Mouse (Mus musculus) kidney, postnatal 4 days (tissue): ENCODE measurements at regions not wholly inside any gene's neighbourhood (a gene's known extent, or its start where the extent isn't known, plus 50 kb on each side); places are given as distances from the start of the nearest gene placed in this dataset.

Experiments used
- DNase-seq, 2 experiments: peaks; one replicate each; pipeline ENCODE4 v3.0.0; 2021; ENCODE audit warnings: mixed read lengths in 2 of 2

DNA sequence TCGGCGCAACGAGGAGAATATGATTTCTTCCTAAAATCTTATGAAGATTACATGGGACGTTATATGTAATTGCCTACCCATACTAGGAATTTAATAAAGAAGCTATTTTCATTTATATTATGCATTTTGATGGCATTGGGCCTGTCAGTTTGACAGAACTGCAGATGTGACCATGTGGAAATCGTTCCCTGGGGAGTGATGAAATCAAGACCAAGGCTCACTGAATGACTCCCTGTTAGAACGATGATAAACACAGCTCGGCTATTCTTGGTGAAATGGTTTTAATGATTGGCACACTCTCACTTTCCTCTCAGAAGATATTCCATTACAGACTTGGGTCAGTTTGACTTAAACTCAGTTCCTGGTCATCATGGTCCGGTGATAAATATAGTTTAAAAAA lies 246.4 kb downstream of the Btg1 start:
- DNase-seq = no peak

DNA sequence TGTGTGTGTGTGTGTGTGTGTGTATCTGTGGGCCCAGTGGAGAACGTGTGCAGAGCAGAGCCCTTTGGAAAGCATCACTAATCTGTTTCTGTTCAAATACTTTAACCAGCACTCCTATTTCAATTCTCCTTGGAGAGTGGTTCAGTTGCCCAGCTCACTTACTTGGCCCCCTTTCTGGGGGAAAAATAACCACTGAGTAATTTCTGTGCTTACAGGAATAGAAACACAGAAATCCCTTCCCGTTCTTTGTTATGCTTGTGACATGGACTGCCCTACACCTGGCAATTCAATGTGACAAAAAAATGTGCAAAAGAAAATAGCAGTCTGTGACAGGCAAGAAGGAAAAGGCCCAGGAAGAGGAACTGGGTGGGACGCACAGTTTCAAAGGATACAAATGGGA lies 249.7 kb downstream of the Btg1 start:
- DNase-seq = no peak

DNA sequence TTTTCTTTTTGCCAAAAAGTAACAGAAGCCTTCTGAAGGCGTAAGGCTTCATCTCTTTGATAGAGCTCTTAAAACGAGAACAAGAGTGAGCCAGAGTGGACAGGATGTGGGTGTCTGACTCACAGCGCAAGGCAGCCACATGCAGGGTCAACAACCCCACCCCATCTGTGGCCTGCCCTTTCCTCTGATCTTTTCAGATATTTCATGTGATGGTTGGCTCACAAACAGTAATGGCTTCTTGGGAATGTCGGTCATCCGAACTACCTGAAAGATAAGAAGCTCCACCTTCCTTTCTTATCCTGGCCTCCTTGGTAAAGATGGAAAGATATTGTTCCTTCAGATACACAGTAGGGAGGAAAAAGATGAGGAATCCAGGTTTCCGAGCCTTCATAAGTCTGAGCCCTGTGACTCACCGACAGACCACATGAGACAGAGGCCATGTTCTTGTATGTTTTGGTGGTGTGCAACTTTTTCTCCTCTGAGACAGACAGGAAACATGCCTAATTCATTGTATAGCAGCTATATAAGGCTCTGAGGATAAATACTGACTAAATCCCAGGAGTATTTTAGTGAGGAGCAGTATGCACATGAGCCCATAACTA lies 254.9 kb downstream of the Btg1 start:
- no peak for DNase-seq

DNA sequence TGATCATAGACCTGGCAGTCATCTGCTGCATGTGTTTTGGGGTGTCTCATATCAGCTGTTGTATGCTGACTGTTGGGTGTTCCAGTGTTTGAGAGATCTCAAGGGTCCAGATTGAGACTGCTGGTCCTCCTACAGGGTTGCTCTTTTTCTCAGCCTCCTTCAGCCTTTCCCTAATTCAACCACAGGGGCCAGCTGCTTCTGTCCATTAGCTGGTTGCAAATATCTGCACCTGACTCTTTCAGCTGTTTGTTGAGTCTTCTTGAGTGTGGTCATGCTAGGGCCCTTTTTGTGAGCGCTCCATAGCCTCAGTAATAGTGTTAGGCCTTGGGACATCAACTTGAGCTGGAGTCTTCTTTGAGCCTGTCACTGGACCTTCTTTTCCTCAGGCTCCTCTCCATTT lies 257.8 kb downstream of the Btg1 start:
- DNase-seq = no peak

DNA sequence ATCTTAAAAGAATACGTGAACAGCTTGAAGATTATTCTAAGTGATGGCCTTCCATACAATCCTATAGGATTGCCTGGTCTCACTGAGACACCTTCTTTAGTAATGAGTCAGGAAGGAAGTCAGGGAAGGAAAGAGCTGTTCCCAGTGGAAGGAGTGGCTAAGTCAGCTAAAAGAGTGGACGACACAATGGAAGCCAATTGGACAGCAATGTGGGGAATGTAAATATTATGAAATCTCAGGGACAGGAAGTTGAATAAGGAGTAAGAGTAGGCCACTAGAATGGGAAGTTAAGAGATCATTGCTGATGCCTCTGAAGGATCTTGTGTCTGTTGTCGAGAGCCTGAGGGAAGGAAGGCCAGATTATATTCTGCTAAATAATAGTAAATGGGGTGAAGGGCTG lies 258.9 kb downstream of the Btg1 start:
- no peak for DNase-seq

DNA sequence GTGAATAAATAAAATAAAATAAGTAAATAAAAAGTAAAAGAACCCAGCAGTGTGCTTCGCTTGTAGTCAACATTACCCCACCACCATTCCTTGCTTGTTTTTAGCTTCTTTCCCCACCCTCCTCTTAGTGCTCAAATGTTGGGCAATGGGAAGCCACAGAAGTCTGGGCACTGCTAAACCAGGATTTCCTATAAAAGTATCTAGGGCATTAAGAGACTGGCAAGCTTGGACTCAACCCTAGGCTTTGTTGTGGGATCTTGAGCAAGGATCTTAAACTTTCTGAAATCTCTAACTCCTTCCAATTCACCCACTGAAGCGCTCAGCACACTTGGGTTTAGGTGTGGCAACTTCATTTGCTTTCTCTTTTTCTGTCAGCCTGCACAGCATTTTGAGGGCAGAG lies 262.6 kb downstream of the Btg1 start:
- no peak for DNase-seq

DNA sequence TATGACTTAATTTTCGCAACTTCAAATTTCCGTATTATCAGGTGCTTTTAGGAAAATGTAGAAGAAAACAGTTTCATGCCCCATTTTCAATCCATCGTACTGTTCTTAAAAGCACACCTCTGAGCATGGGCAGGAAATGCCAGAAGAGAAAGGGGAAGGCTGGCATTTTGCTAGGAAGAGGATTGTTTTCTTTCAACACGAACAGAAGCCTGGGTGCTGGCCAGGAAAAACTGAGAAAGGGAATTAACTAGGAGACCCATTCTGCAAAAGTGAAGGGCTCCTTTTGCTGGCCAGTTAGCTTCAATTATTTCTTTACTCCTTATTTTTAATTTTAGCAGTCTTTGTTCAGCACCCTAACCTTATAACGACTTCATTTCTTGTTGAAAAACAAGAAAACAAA lies 264.0 kb downstream of the Btg1 start:
- no peak for DNase-seq

DNA sequence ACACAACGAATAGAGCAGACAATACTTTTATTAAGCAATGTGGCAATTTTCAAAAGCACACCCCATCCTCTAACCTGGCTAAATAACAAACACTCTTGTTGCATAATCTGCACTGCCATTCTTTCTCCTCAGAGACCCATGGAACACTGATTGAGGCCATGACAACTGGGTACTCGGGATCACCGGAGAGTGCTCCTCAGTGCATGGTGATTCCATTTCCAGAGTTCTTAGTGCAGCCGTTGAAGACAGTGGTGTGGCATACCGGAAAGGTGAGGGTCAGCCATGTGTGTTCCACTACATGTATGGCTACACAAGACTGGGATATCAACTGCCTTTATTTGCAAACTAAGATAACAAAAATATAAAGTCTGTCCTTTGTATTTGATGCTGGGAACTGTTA lies 264.4 kb downstream of the Btg1 start:
- DNase-seq = no peak

DNA sequence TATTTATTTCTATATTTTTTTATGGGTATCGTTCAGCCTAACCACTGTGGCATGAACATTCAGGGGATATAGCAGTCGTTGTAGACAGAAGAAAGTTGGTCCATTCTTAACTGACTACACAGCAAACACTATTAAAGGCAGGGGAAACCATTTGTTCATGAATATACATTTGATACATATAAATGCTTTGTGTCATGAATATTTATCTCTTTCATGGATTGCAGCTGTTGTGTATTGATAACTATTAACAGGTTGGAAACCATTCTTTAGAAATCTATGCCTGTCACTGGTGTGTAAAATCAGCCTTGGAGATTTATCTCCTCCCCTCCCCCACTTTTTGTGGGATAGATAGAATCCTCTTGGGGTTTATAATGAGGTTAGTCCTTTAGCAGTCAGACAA lies 264.9 kb downstream of the Btg1 start:
- DNase-seq = no peak

DNA sequence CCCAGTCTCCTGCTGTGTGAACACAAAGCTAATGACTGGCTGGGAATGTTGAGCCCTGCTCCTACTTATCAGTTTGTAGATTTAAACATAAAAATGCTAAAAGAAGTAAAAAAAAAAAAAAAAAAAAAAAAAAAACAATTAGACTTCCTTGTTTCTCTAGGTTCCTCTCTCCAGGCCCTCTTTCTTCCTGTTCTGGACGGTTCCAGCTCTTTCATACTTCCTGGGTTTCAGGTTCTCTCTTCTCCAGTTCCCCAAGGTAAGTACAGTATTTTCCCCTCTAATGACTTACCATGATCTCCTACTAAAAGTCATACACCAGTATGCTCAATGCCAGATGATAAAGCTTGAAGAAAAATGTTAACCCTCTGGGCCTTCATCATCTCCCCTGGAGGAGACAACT lies 284.3 kb downstream of the Btg1 start:
- DNase-seq = no peak

DNA sequence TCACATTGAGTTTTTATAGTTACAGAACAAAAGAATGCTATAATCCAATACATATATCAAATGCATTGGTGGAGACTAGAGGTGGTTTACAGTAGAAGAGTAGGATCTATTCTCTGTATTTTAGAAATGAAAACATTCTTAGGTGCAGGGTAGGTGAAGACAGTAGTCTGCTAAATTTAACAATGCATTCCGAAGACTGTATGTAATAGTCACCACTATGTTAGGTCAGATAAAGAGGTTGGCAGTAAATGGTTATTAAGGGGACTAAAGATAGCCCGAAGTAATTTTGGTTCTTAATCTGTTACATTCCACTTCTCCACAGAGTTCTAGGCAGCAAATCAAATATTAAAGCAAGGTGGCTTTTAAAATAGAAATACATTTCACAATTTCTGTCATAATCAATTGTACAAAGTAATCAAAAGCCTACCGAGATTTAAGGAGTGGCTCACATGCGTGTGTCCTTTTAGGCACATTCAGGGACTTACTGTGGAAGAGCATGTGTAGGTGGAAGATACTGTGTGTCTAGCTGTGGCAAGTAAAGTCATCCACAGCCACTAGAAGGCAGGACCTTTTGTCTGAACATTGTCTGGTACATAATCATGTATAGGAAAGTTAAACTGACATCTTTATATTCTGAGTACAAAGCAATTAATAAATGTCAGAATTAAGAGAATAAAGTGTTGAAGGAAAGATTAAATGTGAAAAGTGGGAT lies 288.4 kb downstream of the Btg1 start:
- no peak for DNase-seq

DNA sequence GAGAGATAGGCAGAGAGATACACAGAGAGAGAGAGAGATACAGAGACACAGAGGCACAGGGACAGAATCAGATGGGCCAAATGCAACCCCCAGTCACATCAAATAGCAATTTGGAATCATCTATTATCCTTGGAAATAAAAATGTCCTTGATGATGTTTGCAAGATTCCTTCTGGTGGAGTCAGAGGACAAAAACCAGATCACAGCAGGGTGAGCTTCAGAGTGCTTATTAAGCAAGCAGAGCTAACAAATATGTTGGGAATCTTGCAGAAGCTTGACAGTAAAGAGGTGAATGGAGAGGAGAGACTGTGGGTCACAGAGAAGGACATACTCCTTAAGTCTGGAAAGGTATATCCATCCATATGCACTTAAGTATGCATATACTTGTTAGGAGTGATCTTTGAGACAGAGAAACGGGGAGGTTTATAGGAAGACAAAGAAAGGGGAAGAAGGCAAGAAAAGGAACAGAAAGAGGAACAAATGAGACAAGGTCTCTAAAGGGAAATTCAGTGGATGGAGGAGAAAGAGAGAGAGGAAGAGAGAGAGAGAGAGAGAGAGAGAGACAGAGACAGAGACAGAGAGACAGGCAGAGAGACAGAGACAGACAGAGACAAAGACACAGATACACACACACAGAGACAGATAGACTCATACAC lies 293.0 kb downstream of the Btg1 start:
- DNase-seq = no peak

DNA sequence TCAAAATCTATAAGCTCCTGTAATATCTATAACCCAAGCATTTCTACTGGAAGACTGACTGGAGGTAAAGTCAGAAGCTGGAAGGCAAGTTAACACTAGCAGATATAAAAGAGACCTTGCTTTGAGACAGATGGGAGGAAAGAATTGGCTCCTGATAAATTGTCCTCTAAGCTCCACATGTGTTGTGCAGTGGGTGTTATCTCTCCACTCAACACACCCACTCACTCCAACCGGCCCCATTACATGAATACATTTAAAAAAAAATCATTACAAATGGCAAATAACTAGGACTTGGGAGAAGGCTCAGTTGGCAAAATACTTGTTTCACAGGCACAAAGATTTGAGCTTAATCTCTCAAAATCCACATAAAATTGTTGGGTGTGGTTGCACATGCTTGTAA lies 304.4 kb downstream of the Btg1 start:
- DNase-seq = no peak

DNA sequence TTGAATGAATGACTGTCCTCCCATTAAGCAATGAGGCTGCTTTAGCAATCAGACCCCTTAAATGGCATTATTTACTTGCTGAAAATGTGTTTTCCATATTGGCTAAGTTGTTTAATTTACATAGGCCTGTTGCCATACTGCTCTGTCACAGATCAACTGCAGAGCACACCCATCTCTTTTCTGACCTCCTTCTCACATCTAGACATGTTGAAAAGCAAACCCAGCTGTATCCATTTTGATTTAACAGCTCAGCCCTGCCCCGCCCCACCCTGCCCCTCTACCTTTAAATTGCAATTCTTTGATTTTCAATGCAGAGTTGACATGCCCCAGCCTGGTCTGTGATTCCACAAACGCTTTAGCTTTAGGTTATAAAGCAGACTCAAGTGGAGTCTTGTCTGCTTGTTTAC lies 307.5 kb downstream of the Btg1 start:
- no peak for DNase-seq

DNA sequence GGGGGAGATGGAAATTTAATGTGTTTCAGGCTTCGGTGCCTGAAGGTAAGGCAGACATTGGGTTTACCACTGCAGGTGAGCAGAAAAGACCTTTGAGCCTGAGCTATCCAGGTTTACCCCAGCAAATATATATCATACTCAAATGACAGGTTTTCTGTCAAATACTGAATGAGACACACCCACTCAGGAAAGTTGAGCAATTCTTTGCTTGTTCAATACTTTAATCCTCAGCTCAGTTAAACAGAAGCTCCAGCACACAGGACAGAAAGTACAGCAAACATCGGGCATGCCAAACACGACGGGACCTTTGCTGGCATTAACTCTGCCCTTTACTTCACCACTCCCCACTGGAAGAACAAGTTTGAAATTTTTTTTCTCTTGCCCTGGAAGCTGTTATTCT lies 307.9 kb downstream of the Btg1 start:
- no peak for DNase-seq

DNA sequence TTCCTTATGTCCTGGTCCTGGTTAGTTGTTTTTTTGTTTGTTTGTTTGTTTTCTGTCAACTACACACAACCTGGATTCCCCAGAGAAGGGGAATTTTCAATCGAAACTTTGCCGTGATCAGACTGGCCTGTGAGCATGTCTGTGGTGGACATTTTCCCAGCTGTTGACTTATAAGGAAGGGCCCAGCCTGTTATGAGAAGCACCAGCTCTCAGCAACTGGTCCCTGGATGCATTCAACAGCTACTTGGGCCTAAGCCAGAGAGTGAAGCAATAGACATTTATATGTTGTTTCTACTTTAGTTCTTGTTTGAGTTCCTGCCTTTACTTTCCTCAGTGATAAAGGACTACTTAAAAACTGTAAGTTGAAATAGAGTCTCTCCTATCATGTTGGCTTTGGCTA lies 309.0 kb downstream of the Btg1 start:
- DNase-seq = no peak

DNA sequence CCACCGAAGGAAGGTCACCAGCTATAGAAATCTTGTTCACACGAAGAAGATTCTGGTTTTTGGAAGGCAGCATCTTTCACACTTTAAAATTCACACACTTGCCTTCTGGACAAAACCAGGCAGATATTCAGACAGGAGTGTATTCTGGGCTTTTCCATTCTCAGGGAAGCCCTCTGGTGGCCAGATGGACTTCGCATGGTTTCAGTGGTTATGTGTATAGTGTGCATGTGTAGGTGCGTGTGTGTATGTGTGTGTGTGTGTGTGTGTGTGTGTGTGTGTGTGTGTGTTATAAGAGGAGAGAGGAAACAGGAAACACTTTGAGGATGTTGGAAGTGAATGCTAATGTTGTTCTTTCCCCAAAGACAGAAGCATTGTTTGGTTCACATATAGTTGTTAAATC lies 317.9 kb downstream of the Btg1 start:
- DNase-seq = peak; percentile 77 to 82

DNA sequence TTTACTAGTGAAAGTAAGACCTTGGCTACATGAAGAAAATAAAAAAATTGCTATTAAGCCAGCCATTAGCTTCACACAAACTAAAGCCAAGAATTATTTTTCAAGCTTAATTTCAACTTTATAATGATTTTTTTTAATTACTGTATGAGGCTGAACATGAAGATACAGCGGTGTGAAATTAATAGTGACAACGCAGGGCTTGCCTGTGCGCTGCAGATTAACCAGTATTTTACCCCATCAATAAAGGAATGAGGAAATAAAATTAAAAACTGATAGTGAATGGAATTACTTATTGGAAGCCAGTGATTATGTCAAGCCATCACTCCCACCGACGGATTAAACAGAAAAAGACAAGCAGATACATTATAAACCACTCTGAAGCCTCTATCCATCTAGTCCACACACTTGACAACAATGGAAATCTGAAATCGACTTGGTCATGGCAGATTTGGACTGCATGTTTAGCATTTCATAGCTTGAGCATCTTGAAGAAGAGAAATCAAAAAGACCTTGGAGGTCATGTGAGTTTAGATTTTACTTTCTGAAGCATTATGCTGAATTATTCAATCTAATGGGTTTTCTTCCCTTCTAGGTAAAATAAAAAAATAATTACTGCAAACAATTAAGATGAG lies 324.2 kb downstream of the Btg1 start:
- DNase-seq = no peak

DNA sequence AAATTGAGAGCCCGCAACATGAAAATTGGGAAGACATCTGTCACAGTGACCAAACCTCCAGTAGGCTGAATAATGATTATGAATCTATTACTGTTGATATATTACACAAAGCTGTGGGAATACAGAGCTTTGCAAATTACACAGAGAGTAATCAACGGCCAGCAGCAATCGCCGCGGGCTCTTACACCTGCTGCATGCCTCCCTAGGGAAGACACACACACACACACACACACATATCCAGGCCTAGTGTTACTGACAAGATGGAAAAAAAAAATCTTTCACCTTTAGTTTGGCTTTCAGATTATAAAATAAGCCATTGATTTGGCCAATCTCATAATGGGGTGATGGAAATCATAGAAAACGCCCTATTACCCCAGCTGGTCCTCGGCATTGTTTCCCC lies 327.4 kb downstream of the Btg1 start:
- no peak for DNase-seq

DNA sequence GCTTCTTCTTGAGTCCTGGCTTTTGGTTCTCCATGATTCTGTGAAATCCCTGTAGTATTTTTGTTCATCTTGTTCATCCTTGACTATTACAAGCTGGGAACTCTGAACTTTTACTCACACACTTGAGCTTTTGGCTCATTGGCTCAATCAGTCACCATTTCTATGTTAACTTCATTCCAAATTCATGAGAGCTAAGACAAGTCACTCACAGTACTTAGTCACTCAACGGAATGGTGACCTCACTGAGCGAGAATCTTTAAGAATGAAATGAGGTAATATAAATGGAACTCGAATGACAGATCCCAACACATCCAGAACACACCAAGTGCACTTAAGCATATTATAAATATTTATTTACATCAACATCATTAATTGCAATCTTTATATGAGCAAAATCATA lies 331.2 kb downstream of the Btg1 start:
- DNase-seq = no peak

DNA sequence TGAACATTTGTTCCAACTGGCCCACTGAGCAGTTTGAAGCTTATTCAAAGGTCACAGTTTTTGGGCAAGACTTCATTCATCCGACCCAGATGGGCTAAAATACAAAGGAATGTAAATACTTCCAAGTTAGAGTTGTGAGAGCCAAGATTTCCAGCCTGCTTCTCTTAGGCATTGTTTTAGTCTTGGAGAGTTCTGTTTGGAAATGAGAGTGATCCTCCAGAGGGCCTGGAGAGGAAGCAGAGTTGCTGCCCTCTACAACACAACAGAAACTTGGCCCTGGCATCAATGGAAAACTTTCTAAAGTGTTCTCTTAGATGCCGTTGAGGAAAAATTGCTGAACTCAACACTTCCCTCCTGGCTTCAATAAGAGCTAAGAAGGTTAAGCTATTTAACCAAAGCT lies 332.1 kb downstream of the Btg1 start:
- no peak for DNase-seq

DNA sequence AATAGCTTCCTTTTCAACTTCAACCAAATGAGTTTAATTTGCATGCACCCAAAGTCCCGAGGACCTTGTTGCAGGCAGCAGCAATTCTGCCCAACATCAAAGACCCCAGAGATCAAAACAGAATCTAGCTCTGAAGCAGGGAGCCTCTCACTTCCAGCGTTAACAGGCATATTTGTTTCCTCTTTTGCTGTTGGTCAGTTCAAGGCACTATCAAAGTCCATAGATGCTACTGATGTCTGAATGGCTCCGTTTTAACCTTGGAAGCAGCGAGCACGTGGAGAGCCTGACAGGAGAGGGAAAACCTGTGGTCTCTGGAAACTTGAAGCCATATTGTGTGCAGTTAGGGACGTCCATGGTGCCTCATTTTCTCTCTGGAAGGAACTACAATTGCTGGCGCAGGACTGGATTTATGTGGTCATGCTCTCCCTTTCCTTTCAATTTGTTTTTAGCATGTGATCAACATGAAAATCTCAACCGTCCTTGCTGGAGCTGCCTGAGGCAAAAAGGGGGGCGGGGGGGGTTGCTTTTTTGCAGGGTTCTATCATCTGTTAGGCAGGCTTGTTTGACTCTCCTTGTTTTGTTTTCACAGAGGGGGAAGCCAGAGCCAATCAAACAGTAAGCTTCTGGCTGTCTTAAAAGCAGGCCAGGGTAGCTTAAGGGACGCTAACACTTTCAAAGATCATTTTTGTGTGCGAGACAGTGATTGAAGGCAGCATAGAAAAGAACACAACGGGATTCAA lies 338.4 kb downstream of the Btg1 start:
- peak; percentile 1 to 7 for DNase-seq

DNA sequence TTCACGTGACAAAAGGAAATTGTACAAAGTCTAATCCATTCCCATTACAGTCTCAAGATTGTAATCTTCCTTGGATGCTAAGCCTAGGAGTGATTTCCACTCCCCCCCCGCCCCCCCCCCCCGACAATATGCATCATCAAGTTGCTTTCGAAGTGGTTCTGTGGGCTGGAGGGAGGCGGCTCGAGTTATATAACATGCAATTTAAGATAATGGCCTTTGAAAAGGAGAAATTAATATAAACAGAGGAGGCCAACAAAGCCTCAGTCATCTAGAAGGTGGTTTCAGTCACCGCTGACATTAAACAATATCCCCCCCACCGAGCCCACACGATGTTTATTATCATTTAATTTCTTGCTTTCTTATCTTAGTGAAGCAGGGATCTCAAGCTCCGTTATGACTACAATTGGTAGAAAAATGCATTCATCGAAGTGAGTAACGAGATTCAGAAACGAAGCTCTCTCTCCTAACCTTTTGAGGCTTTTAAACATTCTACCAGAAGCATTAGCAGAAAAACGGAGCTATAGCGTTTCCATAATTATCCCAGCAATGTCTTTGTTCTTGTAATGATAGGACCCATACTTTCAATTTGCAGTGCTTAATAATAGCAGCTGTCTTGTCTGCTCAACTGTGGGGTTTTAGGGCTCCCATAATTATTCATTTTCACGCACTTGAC lies 339.1 kb downstream of the Btg1 start:
- no peak for DNase-seq
